Comparison of ENCODE assay signal across 9 mouse cellular contexts in the genomic region with DNA sequence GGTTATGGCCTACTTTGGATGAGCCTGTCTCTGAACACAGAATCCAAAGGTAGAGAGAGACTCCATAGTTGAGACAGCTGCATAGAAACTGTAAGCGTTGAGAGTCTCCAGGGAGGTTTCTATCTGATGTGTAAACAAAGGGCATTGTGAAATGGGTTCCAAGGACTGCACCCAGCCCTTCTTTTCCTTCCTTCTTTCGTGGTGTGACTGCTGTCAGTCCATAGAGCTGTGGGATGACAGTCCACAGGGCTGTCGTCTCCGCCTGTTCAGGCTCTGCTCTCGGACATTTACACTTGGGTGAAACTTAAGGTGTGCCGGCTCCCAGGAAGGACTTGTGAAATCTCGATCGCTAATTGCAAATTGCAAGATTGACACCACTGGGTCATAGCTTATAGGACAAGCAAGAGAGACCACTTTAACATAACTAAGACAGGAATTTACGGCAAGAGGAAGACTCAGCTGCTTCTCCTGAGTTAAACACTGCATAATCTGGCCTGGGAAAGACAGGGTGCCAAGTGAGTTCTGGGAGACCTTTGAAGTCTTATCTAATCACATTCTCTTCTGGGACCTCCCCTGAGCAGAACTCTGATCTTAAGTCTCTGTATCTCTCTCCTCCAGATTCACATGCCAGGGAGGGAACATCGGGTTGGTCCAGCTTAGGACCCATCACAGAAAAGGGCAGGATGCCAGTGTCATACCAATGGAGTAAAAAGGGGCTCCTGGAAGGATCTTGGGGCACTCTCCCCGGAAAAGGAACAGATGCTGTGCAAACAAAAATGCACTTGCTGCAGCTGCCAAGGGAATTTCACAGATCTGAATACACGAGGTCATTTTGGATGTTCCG. TPM values are rescaled to one million over a fixed set of nuclear protein-coding genes. Genes with fewer than 3 reads are reported as not detected.
DNase-seq lines count a peak whose midpoint lies in the region; ATAC-seq and TF ChIP-seq lines count a peak whose summit lies in the region.
"Had no signal": no experiment of that assay in that cellular context is flagged by ENCODE, and none has a peak within 500 bp of the region (broad histone marks: within the 10 kb centered on the region; RNA-seq: fewer than 3 reads in every experiment).

No protein-coding gene starts in this region.

- no peaks in the 10 kb centered on the region for H3K9me3 ChIP-seq in intestine, embryonic 16.5 days (ENCODE audit: control insufficient read depth, low read length)

- WGBS in heart, adult 2 months: 34% methylated on average over 13 of the region's 13 CpGs
- WGBS in intestine, embryonic 16.5 days: 31% methylated on average over 13 of the region's 13 CpGs

- peak overlapping the region; percentile 15 for H3K27ac ChIP-seq in heart, adult 2 months
- 0 out of 2 replicates have a peak overlapping the region, but pooled peaks have one; percentile 12 for H3K27ac ChIP-seq in bone marrow macrophage, adult 2 months (ENCODE audit: insufficient read depth, low read depth, low read length)
- H3K27ac ChIP-seq in intestine, embryonic 16.5 days (ENCODE audit: low read length): peak overlapping the region; percentile 83
- H3K27ac ChIP-seq: macrophage had no signal

- H3K4me3 ChIP-seq in heart, adult 2 months: no peak overlapping the region
- no peak overlapping the region for H3K4me3 ChIP-seq in bone marrow macrophage, adult 2 months (ENCODE audit: insufficient read depth, low read length)
- peak overlapping the region; percentile 5; the same call in 1 of the 2 replicates for H3K4me3 ChIP-seq in intestine, embryonic 16.5 days (ENCODE audit: low read length)

- no peak for TF ChIP-seq EP300 in heart, adult 2 months (IDR thresholded peaks at IDR 0.05; ENCODE audit: insufficient read depth, low read depth, low read length)

- peaks cover 6% of the 10 kb centered on the region for H3K36me3 ChIP-seq in heart, adult 2 months (ENCODE audit: control insufficient read depth, insufficient read depth, low read length)
- H3K36me3 ChIP-seq in intestine, embryonic 16.5 days (ENCODE audit: control insufficient read depth, insufficient read depth, low read length): no peaks in the 10 kb centered on the region

- no peak for TF ChIP-seq CTCF in heart, adult 2 months (IDR thresholded peaks at IDR 0.05)
- TF ChIP-seq CTCF in bone marrow macrophage, adult 2 months (IDR thresholded peaks at IDR 0.05; ENCODE audit: low read depth, low read length): no peak

- peak; percentile 64 for ATAC-seq in intestine, embryonic 16.5 days
- ATAC-seq in megakaryocyte, adult 5-6 weeks (ENCODE audit: poor library complexity, severe bottlenecking): peak; percentile 94

- H3K79me2 ChIP-seq in heart, adult 2 months (replicated peaks; ENCODE audit: control insufficient read depth, insufficient read depth, low read length): no peaks in the 10 kb centered on the region

- TF ChIP-seq POLR2A in heart, adult 2 months (IDR thresholded peaks at IDR 0.05; ENCODE audit: insufficient read depth, low read depth, low read length): no peak
- no peak for TF ChIP-seq POLR2A in bone marrow macrophage, adult 2 months (IDR thresholded peaks at IDR 0.05; ENCODE audit: borderline replicate concordance, low read depth, low read length)

- H3K4me1 ChIP-seq in heart, adult 2 months (ENCODE audit: control insufficient read depth, insufficient read depth, low read length): peaks cover 10% of the 10 kb centered on the region
- peaks cover 17% of the 10 kb centered on the region for H3K4me1 ChIP-seq in bone marrow macrophage, adult 2 months (ENCODE audit: control insufficient read depth, insufficient read depth, low read length)
- H3K4me1 ChIP-seq in intestine, embryonic 16.5 days (ENCODE audit: control insufficient read depth, insufficient read depth, low read length): peaks cover 15% of the 10 kb centered on the region

- no peaks in the 10 kb centered on the region for H3K27me3 ChIP-seq in heart, adult 2 months (ENCODE audit: control insufficient read depth, insufficient read depth, low read length)
- no peaks in the 10 kb centered on the region for H3K27me3 ChIP-seq in intestine, embryonic 16.5 days (replicated peaks; ENCODE audit: control insufficient read depth, insufficient read depth, low read length)

- no peak overlapping the region for H3K9ac ChIP-seq in heart, adult 2 months (ENCODE audit: low read depth, low read length)
- no peak overlapping the region for H3K9ac ChIP-seq in intestine, embryonic 16.5 days (ENCODE audit: low read depth, low read length)

- peak; percentile 42 to 55 for DNase-seq in heart, adult 2 months
- no peak for DNase-seq in heart, postnatal 25 days (ENCODE audit: low spot score)
- DNase-seq in embryo, embryonic 11 days: no peak
- DNase-seq in thymus, postnatal 25 days: no peak
- DNase-seq in left cerebral cortex, adult 9 months (ENCODE audit: low spot score in 2 of 2): no peak

- peak overlapping the region; percentile 37 for H3K4me2 ChIP-seq in intestine, embryonic 16.5 days (ENCODE audit: low read depth, low read length)

- intact Hi-C loops in heart, adult 2 months (cut with DNase I): loop anchor here (5.0 kb wide), 1 partner anchor 106 kb away; no protein-coding TSS in a partner anchor
- intact Hi-C loops in heart, postnatal 25 days (cut with DNase I): loop anchor here (10.0 kb wide), 1 partner anchor 114 kb away; no protein-coding TSS in a partner anchor

RNA-seq across cellular contexts. Expression of a gene that starts 11.5 kb away (rescaled TPM):
- total RNA-seq in heart, adult 2 months (2021): 10 to 100 TPM; 38.9 to 50.5 TPM
- 25.2 and 44.5 TPM in 2 replicates for polyA plus RNA-seq in heart, adult 2 months (2012; rRNA removed)
- 10 to 100 TPM; 50.2 to 53.3 TPM for total RNA-seq in heart, postnatal 25 days (2021)
- 21.8 and 25.5 TPM in 2 replicates for polyA plus RNA-seq in bone marrow macrophage, adult 2 months (2012; ENCODE audit: insufficient read depth, insufficient read length, missing spikeins)
- polyA plus RNA-seq in intestine, embryonic 16.5 days (2015; fragmentation: Nextera tagmentation; extraction: Ambion mirVana): 120 and 121 TPM in 2 replicates
- 235 and 240 TPM in 2 replicates for total RNA-seq in megakaryocyte, adult 5-6 weeks (2015)
- total RNA-seq in megakaryocyte, adult 5-6 weeks (2017): 317 and 336 TPM in 2 replicates

Comparison
In these comparisons a context has a peak if more than half of its experiments do, and no peak if none do; other contexts are left out.
1. DNase-seq: peak in heart, adult 2 months (2 of 2); none in heart, postnatal 25 days (single experiment), embryo, embryonic 11 days (single experiment), thymus, postnatal 25 days (single experiment) and left cerebral cortex, adult 9 months (0 of 2).
2. H3K27ac ChIP-seq: peak in every context shown above with its lines; median percentile 83 in intestine, embryonic 16.5 days; 15 in heart, adult 2 months; 12 in bone marrow macrophage, adult 2 months.
3. RNA of a gene that starts 11.5 kb away (total RNA-seq): 235 to 336 TPM in megakaryocyte, adult 5-6 weeks; 50.2 to 53.3 TPM in heart, postnatal 25 days and 38.9 to 50.5 TPM in heart, adult 2 months; every median in the first group is over 4 times any median in the second.